Mouse (Mus musculus) adrenal gland, postnatal 0 days (tissue): Measurements from ENCODE around the gene Cyb561a3. TPM values are rescaled to one million over a fixed set of nuclear protein-coding genes. Genes with fewer than 3 reads are reported as not detected.

Experiments used
- polyA plus RNA-seq: library from polyadenylated mRNA; unstranded; fragments of >200 nt; fragmentation: Nextera tagmentation; extraction: Ambion mirVana; gene quantifications from 2 replicates; pipeline ENCODE4 v1.2.1, GENCODE M21; 2015

Cyb561a3 gene
- polyA plus RNA-seq: 13.8 and 18.1 TPM in 2 replicates

DNA sequence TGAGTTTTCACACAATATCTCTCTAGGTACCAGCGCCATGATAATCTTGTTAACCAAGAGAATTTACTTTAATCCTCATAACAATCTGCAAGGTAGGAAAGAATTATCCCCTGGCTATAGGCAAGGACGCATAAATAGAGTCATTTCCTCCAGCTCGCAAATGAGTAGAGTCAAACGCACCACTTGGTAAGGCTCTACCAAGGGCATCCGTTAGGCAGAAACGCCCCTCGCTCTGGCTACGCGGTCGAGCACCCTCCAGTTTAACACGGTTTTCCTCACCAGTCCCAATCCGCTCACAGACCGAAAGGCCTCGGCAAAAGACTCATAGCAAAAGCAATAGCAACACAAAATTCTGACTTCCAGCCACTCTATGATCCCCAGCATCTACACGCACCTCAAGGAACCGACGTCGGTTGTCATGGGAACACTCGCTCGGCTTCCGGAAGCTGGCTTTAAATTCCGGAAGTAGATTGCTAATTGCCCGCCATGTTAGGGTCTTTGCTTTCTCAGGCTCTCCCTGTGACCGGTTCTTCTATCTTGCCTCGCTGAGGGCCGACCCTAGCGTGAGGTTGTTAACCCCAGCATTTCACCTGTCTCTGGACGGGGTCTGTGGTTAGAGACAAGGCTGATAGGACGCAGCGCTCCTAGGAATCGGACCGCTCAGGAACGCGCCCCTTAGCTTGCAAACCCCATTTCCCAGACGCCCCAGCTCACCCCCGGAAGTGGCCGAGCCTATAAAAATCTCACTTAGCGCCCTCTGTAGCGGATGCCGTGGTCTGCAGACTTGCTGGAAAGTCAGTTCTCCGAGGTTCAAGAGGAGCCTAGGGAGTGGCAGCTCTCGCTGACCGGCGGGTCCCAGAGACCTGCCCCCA, at the start of gene Cyb561a3, which contains the start of gene Tmem138:
Gene Cyb561a3 (plus strand): TSS at position 483 of the 872 bp plus-strand sequence.
Gene Tmem138 (minus strand): TSS at position 673 of the 872 bp plus-strand sequence.

GRCm38 (mm10) chr19:10555624-10556510, 21.1 kb upstream of the Cyb561a3 start, which contains the start of gene Tmem216:
Tmem216 (minus strand) TSS chr19:10556238.

DNA sequence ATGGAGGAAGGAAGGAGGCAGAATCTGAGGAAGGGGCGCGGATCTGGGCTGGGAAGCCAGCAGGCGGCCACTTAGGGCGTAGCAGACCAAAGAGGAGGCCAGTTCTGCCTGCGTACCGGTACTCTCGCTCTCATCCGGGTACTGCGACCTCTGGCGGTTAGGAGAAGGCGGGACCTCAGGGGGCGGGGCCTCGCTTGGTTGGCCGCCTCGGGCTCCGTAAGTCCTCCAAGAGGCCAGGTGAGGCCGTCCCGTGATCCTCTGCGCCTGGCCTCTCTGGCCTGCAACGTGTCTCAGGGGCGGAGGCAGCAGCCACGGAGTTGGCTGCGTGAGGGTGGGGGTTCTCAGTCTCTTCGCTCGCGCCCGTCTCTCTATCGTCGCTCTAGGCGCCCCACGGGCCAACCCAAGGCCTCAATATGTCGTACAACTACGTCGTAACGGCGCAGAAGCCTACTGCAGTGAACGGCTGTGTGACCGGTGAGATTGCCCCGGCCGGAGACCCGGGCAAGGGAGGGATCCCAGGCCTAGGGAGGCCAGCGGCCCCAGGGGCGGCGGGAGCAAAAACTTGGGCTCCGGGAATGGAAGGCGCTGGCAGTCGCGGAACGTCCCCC, 28.4 kb downstream of the Cyb561a3 start, which contains the start of the genes Ddb1 and Tkfc:
Gene Ddb1 (plus strand): TSS at position 35 of the 608 bp plus-strand sequence.
Gene Tkfc (minus strand): TSS at position 362 of the 608 bp plus-strand sequence.

GRCm38 (mm10) chr19:10634106-10634871, 57.3 kb downstream of the Cyb561a3 start, which contains the start of gene Vwce:
Vwce (plus strand) TSS chr19:10634213.

Other genes starting within 250 kb of the Cyb561a3 start
- gene Syt7, start 188.1 kb upstream of the Cyb561a3 start, polyA plus RNA-seq: 5.5 and 7.3 TPM in 2 replicates
- 0.65 and 1.9 TPM in 2 replicates for gene Lrrc10b, start 119.7 kb upstream of the Cyb561a3 start, polyA plus RNA-seq
- not detected in 2 replicates for gene Ppp1r32, start 94.2 kb upstream of the Cyb561a3 start, polyA plus RNA-seq
- gene Cpsf7, start 51.9 kb upstream of the Cyb561a3 start, polyA plus RNA-seq: 22.1 and 25.6 TPM in 2 replicates
- gene Sdhaf2, start 51.0 kb upstream of the Cyb561a3 start, polyA plus RNA-seq: 57.9 and 63.1 TPM in 2 replicates
- 32.8 and 45.4 TPM in 2 replicates for gene Tmem216, start 20.9 kb upstream of the Cyb561a3 start, polyA plus RNA-seq
- gene Tmem138, start 190 bp downstream of the Cyb561a3 start, polyA plus RNA-seq: 22.6 and 28.9 TPM in 2 replicates
- 131 and 176 TPM in 2 replicates for gene Ddb1, start 28.2 kb downstream of the Cyb561a3 start, polyA plus RNA-seq
- gene Tkfc, start 28.5 kb downstream of the Cyb561a3 start, polyA plus RNA-seq: 15.3 and 15.4 TPM in 2 replicates
- gene Vwce, start 57.0 kb downstream of the Cyb561a3 start, polyA plus RNA-seq: 0.79 and 1.2 TPM in 2 replicates
- gene Pga5, start 100.9 kb downstream of the Cyb561a3 start, polyA plus RNA-seq: 2.2 and 49.2 TPM in 2 replicates
- 21.1 and 25.3 TPM in 2 replicates for gene Vps37c, start 111.6 kb downstream of the Cyb561a3 start, polyA plus RNA-seq
- 0.35 TPM in 1 of 2 replicates, not detected in the other for gene Cd5, start 161.8 kb downstream of the Cyb561a3 start, polyA plus RNA-seq